Mouse (Mus musculus): ENCODE data around the gene Plekha6. TPM values are rescaled to one million over a fixed set of nuclear protein-coding genes. Genes with fewer than 3 reads are reported as not detected.

The Plekha6 gene
- polyA plus RNA-seq, 1 experiment from 2014 or later, result 18.8 TPM

- Histone ChIP-seq H3K27ac (ENCODE audit: low read depth, low read length) (no peak overlapping the region), H3K9me3 (ENCODE audit: control insufficient read depth, low read length) (no peaks in the 10 kb centered on the region), H3K9ac (ENCODE audit: low read length) (peak overlapping the region; percentile 98), H3K27me3 (ENCODE audit: control insufficient read depth, insufficient read depth, low read length) (no peaks in the 10 kb centered on the region), H3K4me3 (ENCODE audit: low read depth, low read length) (peak overlapping the region; percentile 96), H3K4me2 (ENCODE audit: low read depth, low read length, severe bottlenecking) (peak overlapping the region; percentile 99), H3K36me3 (ENCODE audit: control insufficient read depth, insufficient read depth, low read length) (peaks cover 3% of the 10 kb centered on the region; the same call in 1 of the 2 replicates), H3K4me1 (replicated peaks; ENCODE audit: control insufficient read depth, insufficient read depth, low read length) (peaks cover 27% of the 10 kb centered on the region)
- WGBS, result 46% methylated on average over 4 of the region's 4 CpGs
- ATAC-seq (replicated peaks; ENCODE audit: low FRiP score), result no peak
- no peak for DNase-seq (ENCODE audit: low spot score)
Measured at GRCm38 (mm10) chr1:133134071-133134470, 29.9 kb upstream of the Plekha6 start.

GRCm38 (mm10) chr1:133134881-133135280, 29.1 kb upstream of the Plekha6 start:
- no peaks in the 10 kb centered on the region for H3K27me3 ChIP-seq (ENCODE audit: control insufficient read depth, insufficient read depth, low read length)
- H3K9me3 ChIP-seq (ENCODE audit: control insufficient read depth, low read length), result no peaks in the 10 kb centered on the region
- peaks cover 5% of the 10 kb centered on the region; the same call in 1 of the 2 replicates for H3K36me3 ChIP-seq (ENCODE audit: control insufficient read depth, insufficient read depth, low read length)
- peak overlapping the region; percentile 96 for H3K4me3 ChIP-seq (ENCODE audit: low read depth, low read length)
- ATAC-seq (replicated peaks; ENCODE audit: low FRiP score) (no peak), DNase-seq (ENCODE audit: low spot score) (no peak)
- peak overlapping the region; percentile 99 for H3K4me2 ChIP-seq (ENCODE audit: low read depth, low read length, severe bottlenecking)
- H3K4me1 ChIP-seq (replicated peaks; ENCODE audit: control insufficient read depth, insufficient read depth, low read length), result peaks cover 24% of the 10 kb centered on the region
- no peak overlapping the region for H3K27ac ChIP-seq (ENCODE audit: low read depth, low read length)
- H3K9ac ChIP-seq (ENCODE audit: low read length), result 0 out of 2 replicates have a peak overlapping the region, but pooled peaks have one; percentile 25
- 74% methylated on average over 4 of the region's 4 CpGs for WGBS

DNA sequence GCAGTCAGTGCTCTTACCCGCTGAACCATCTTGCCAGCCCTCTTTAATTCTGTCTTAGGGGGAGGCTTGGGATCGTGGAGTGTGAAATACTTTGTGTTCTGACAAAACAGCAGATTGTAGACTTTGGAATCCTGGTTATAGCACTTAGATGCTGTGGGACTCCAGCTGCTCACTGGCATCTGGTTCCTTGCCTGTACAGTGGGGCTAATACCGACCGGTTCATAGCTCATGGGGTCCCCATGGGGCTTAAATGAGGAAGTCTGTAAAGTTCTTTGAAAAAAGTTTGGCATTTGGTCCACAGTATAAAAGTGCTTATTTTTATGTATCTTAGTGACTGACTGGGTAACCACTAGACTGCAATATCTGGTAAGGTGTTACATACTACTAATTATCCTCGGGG, 28.2 kb upstream of the Plekha6 start:
- H3K4me2 ChIP-seq (ENCODE audit: low read depth, low read length, severe bottlenecking), result no peak overlapping the region
- no peak for DNase-seq (ENCODE audit: low spot score)
- no peak overlapping the region for H3K9ac ChIP-seq (ENCODE audit: low read length)
- no peak overlapping the region for H3K27ac ChIP-seq (ENCODE audit: low read depth, low read length)
- H3K4me3 ChIP-seq (ENCODE audit: low read depth, low read length), result no peak overlapping the region
- no peaks in the 10 kb centered on the region for H3K9me3 ChIP-seq (ENCODE audit: control insufficient read depth, low read length)
- no peak for ATAC-seq (replicated peaks; ENCODE audit: low FRiP score)
- peaks cover 18% of the 10 kb centered on the region for H3K4me1 ChIP-seq (replicated peaks; ENCODE audit: control insufficient read depth, insufficient read depth, low read length)
- WGBS, result 82% methylated on average over 5 of the region's 5 CpGs
- H3K36me3 ChIP-seq (ENCODE audit: control insufficient read depth, insufficient read depth, low read length), result peaks cover 9% of the 10 kb centered on the region; the same call in 1 of the 2 replicates
- no peaks in the 10 kb centered on the region for H3K27me3 ChIP-seq (ENCODE audit: control insufficient read depth, insufficient read depth, low read length)

DNA sequence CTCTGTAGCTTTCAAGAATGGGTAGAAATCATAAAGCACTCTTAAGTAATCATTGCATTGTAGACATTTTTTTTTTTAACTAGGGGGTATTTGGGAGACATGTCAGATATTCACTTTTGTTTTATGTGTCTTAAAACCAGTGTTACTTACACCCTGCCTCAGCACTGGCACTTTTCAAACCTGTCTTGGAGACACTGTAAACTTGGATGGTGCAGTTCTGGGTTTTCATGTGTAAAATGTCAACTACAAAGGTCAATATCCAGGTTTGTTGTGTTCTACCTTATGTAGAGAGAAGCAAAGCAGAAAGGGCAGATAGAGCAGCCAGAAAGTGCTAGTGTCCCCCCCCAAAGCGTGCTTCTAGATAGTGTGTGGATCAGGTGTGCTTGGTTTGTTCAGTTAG, 25.6 kb upstream of the Plekha6 start:
- Histone ChIP-seq H3K9me3 (ENCODE audit: control insufficient read depth, low read length) (no peaks in the 10 kb centered on the region), H3K9ac (ENCODE audit: low read length) (no peak overlapping the region), H3K36me3 (ENCODE audit: control insufficient read depth, insufficient read depth, low read length) (peaks cover 13% of the 10 kb centered on the region; the same call in 1 of the 2 replicates), H3K4me3 (ENCODE audit: low read depth, low read length) (no peak overlapping the region), H3K4me2 (ENCODE audit: low read depth, low read length, severe bottlenecking) (no peak overlapping the region), H3K4me1 (replicated peaks; ENCODE audit: control insufficient read depth, insufficient read depth, low read length) (peaks cover 10% of the 10 kb centered on the region), H3K27me3 (ENCODE audit: control insufficient read depth, insufficient read depth, low read length) (no peaks in the 10 kb centered on the region), H3K27ac (ENCODE audit: low read depth, low read length) (no peak overlapping the region)
- no peak for DNase-seq (ENCODE audit: low spot score)
- 95% methylated on average over 1 of the region's 1 CpGs for WGBS
- no peak for ATAC-seq (replicated peaks; ENCODE audit: low FRiP score)

DNA sequence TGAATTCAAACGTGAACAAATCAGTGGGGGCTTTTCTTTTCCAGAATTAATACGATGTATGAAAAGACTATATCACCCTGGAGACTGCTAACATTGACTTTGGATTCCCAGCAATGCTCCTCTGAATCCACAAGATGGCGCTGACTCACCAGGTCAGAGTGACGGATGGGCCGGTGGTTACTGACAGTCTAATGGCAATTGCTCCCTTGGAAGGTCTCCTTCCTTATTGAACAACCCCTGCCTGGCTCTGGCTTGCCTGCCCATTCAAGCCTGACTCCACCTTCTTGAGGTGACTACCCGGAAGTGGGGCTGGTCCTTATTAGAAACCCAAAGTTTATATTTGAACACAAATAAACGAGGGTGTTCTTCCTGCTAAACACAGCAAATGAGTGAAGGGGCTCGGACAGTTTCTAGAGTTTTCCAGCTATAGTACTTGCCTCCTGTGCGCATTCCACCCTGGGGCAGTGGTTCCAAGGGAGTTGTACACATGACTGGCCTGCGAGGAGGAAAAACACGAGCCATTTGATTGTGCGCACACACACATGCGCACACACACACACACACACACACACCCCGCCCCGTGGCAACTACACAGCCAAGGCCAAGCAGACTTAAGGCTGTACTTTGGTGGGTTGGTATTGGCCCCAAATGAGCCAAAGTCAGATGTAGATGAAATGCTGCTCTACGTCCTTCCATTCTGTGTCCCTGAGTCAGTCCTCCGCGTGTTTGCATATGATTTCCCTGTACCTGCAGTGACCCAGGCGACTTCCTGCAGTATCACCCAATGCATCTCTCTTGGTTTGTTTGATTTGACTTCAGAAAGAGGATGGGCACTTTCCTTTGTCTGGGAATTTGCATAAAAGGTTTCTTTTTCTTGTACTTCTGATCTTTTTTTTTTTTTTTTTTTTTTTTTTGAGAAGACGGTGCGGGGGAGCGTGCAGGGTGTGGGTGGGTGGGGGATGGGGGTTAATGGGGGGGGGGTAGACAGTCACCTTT, 17.7 kb upstream of the Plekha6 start:
- 67% methylated on average over 22 of the region's 22 CpGs for WGBS
- no peak overlapping the region for H3K4me3 ChIP-seq (ENCODE audit: low read depth, low read length)
- no peaks in the 10 kb centered on the region for H3K27me3 ChIP-seq (ENCODE audit: control insufficient read depth, insufficient read depth, low read length)
- DNase-seq (ENCODE audit: low spot score) (peak; percentile 72), ATAC-seq (replicated peaks; ENCODE audit: low FRiP score) (peak; percentile 51; the same call in 1 of the 2 replicates)
- H3K9ac ChIP-seq (ENCODE audit: low read length), result no peak overlapping the region
- no peaks in the 10 kb centered on the region for H3K36me3 ChIP-seq (ENCODE audit: control insufficient read depth, insufficient read depth, low read length)
- H3K27ac ChIP-seq (ENCODE audit: low read depth, low read length), result no peak overlapping the region
- no peak overlapping the region for H3K4me2 ChIP-seq (ENCODE audit: low read depth, low read length, severe bottlenecking)
- H3K4me1 ChIP-seq (replicated peaks; ENCODE audit: control insufficient read depth, insufficient read depth, low read length), result no peaks in the 10 kb centered on the region
- no peaks in the 10 kb centered on the region for H3K9me3 ChIP-seq (ENCODE audit: control insufficient read depth, low read length)

- ATAC-seq (replicated peaks; ENCODE audit: low FRiP score) (no peak), DNase-seq (ENCODE audit: low spot score) (no peak)
- Histone ChIP-seq H3K27me3 (ENCODE audit: control insufficient read depth, insufficient read depth, low read length) (no peaks in the 10 kb centered on the region), H3K9me3 (ENCODE audit: control insufficient read depth, low read length) (no peaks in the 10 kb centered on the region), H3K4me3 (ENCODE audit: low read depth, low read length) (no peak overlapping the region), H3K4me2 (ENCODE audit: low read depth, low read length, severe bottlenecking) (no peak overlapping the region), H3K27ac (ENCODE audit: low read depth, low read length) (no peak overlapping the region), H3K36me3 (ENCODE audit: control insufficient read depth, insufficient read depth, low read length) (no peaks in the 10 kb centered on the region), H3K4me1 (replicated peaks; ENCODE audit: control insufficient read depth, insufficient read depth, low read length) (no peaks in the 10 kb centered on the region), H3K9ac (ENCODE audit: low read length) (no peak overlapping the region)
- WGBS, result 90% methylated on average over 5 of the region's 5 CpGs
Measured at GRCm38 (mm10) chr1:133147324-133147723, 16.7 kb upstream of the Plekha6 start.

DNA sequence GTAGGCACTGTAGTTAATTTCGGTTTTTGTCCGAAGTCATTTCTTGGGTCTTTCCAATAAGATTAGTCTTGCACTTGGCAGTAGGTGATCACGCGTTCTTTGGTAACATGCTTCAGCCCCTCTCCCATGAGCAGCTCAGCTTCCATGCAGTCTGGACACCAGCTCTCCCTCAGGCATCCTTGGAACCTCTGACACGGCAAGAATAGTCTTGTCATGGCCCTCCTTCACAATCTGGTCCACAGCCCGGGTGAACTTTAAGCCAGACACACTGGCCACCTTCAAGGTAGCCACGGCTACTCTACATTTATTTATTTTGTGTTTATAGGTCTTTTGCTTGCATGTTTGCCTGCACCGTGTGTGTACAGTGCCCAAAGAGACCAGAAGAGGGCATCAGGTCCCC, 15.9 kb upstream of the Plekha6 start:
- H3K36me3 ChIP-seq (ENCODE audit: control insufficient read depth, insufficient read depth, low read length), result no peaks in the 10 kb centered on the region
- no peak overlapping the region for H3K9ac ChIP-seq (ENCODE audit: low read length)
- DNase-seq (ENCODE audit: low spot score) (no peak), ATAC-seq (replicated peaks; ENCODE audit: low FRiP score) (no peak)
- WGBS, result 92% methylated on average over 8 of the region's 8 CpGs
- H3K4me1 ChIP-seq (replicated peaks; ENCODE audit: control insufficient read depth, insufficient read depth, low read length), result no peaks in the 10 kb centered on the region
- H3K27me3 ChIP-seq (ENCODE audit: control insufficient read depth, insufficient read depth, low read length), result no peaks in the 10 kb centered on the region
- H3K4me3 ChIP-seq (ENCODE audit: low read depth, low read length), result no peak overlapping the region
- H3K9me3 ChIP-seq (ENCODE audit: control insufficient read depth, low read length), result no peaks in the 10 kb centered on the region
- H3K4me2 ChIP-seq (ENCODE audit: low read depth, low read length, severe bottlenecking), result no peak overlapping the region
- no peak overlapping the region for H3K27ac ChIP-seq (ENCODE audit: low read depth, low read length)

GRCm38 (mm10) chr1:133150556-133150955, 13.5 kb upstream of the Plekha6 start:
- no peak overlapping the region for H3K9ac ChIP-seq (ENCODE audit: low read length)
- H3K9me3 ChIP-seq (ENCODE audit: control insufficient read depth, low read length), result no peaks in the 10 kb centered on the region
- DNase-seq (ENCODE audit: low spot score), result no peak
- H3K36me3 ChIP-seq (ENCODE audit: control insufficient read depth, insufficient read depth, low read length), result no peaks in the 10 kb centered on the region
- no peak overlapping the region for H3K27ac ChIP-seq (ENCODE audit: low read depth, low read length)
- ATAC-seq (replicated peaks; ENCODE audit: low FRiP score), result no peak
- H3K27me3 ChIP-seq (ENCODE audit: control insufficient read depth, insufficient read depth, low read length), result no peaks in the 10 kb centered on the region
- no peak overlapping the region for H3K4me2 ChIP-seq (ENCODE audit: low read depth, low read length, severe bottlenecking)
- H3K4me3 ChIP-seq (ENCODE audit: low read depth, low read length), result no peak overlapping the region
- 89% methylated on average over 2 of the region's 2 CpGs for WGBS
- no peaks in the 10 kb centered on the region for H3K4me1 ChIP-seq (replicated peaks; ENCODE audit: control insufficient read depth, insufficient read depth, low read length)

All from forebrain, embryonic 11.5 days (tissue).